Mouse (Mus musculus) frontal cortex, adult 2 months (tissue): ENCODE results near the gene Kmt2d. TPM values are rescaled to one million over a fixed set of nuclear protein-coding genes. Genes with fewer than 3 reads are reported as not detected.

Experiments used
- DNase-seq, 2 experiments: peaks; one replicate each; pipeline ENCODE4 v3.0.0; 2022; ENCODE audit warnings: low spot score in 1 of 2; ENCODE audit errors: extremely low spot score in 1 of 2
- polyA plus RNA-seq: library from polyadenylated mRNA; depleted of rRNA; stranded (reverse); fragments of >200 nt; gene quantifications from 2 replicates; pipeline ENCODE4 v1.2.3, GENCODE M21; 2012

Kmt2d gene
- polyA plus RNA-seq, 1 experiment, result 48.6 TPM

DNA sequence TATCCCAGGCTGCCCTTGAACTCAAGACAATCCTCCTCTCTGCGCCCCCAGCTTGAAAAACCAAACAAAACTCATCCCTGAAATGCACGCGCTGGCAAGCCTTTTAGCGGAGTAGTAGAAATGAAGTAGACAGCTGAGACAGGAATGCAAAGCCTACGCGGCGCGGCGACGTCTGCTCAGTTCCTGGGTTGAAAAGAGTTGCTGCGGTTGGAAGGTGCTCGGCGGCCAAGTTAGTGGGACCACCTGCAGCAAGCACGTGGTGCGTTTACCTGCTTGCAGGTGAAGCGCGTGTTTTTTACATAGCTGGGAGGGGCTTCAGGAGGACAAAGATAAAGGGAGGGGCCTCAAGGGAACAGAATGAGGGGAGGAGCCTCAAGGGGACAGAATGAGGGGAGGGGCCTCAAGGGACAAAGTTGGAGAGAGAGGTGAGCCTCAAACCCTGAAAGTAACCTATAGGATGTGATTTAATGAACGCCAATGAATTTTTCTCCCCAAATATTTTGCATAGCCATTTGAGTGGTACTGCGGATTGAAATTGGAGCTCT, 20.3 kb upstream of the Kmt2d start:
- no peak for DNase-seq

DNA sequence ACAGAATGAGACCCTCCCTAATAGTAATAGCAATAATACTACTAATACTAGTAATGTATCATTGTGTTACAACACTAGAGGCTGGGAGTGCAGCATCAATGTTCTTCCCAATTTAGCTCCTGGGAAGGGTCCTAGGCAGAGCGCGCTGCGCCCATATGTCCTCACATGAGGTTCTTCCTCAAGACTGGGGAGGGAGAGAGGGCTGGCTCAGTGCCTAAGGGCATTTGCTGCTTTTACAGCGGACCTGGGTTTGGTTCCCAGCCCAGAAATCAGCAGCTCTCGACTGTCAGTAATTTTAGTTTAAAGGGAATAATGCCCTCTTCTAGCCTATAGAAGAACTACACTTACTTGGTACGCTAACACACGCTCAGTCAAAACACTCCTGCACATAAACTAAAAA, 16.5 kb upstream of the Kmt2d start:
- no peak for DNase-seq

DNA sequence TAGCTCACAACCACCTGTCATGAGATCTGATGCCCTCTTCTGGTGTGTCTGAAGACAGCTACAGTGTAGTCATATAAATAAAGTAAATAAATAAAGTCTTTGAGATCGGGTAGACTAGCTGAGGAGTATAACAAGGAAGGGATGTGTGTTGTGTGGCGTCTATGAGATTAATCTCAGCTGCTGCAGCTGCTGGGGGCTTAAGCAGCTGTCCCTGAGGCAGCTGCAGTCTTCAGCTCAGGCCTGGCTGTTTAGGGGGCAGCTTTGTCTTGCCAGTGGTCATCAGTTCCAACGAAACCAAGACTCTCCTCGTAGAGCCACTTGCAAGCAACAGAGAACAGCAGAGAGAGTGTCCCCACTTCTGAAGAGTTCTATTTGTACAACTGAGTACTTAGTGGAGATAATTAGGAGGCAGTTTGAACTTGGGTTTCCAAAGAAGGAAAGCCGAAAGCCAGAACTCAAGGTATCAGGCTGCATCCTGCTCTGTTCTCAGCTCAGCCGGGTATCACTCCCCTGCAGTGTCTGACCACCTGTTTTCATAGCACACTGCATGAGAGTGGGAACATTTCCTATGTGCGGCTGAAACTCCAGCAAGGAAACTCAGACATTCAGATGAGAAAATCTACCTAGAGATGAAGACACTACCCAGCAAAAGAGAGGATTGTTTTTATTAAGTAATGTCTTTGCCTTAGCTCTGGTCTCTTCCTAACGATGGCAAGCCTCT, 15.8 kb upstream of the Kmt2d start:
- DNase-seq, result no peak

DNA sequence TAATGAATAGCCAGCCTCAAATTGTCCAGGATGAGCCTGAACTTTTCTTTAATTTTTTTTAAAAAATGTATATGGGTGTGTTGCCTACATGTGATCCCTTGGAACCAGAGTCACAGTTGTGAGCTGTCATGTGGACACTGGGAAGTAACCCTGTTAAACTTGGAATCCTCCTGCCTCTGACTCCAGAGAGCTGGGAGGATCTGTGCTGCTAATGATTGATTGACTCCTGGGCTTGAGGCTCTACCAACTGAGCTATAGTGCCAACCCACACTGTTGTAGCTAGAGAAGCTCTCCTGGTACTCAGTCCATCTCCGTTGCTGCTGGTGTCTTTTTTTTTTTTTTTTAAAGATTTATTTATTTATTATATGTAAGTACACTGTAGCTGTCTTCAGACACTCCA, 13.1 kb upstream of the Kmt2d start:
- DNase-seq, result no peak

DNA sequence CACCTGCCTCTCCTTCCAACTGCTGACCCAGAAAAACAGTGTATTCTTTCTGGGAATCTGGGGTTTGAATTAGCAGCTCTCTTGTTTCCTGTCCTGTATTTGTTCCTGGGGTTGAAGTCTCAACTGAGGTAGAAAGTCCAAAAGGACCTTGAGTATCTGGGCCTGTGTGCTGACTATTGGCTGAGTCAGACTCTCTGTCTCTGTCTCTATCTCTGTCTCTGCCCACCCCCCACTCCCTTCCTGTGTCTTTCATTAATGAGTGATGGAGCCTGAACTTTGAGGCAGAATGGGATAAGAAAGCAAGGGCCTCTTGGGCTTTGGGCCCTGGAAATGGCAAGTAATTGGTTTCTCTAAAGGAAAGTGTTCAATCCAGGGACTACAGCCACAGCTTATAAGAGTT, 12.7 kb upstream of the Kmt2d start:
- no peak for DNase-seq

DNA sequence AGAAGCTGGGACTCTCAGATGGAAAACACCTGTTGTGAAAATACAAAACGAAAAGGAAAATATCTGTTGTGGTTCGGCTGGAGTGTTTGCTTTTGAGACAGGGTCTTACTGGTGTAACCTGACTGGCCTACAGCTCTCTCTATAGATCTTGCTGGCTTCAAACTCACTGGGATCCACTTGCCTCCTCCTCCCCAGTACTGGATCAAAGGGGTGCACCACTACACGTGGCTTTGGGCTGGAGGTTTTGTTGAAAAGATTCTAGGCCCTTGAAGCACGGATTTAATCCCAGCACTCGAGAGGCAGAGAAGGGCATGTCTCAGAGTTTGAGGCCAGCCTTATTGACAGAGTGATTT, 10.6 kb upstream of the Kmt2d start:
- DNase-seq, result no peak

DNA sequence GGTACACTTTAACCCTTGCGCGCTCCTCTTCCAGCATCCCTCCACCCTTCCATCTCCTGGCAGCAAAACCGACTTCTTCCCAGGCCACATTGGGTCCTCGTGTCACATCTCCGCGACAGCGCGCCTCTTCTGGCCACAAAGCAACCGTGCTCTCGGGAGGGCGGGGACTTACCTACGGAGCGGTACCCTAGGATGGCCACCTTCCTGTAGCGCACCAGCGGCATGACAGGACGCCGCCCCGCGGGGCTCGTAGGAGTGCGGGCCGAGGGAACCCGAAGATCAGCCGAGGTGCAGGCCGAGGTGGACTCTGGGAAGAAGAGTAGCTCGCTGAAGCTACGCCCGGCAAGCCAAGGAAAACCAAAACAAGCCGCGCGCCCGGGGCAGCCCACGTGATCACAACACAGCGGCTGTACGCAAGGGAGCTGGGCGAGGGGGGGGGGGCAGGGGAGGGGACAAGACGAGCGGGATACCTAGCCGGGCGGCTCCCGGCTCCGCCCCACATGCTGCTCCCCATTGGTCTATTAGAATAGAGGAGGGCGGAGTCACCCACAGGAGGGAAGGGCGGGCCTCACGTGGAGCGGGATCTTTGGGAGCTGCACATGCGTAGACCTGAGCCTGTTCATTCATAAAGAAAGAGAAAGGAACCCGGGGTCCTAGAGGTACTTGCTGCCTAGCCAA, 10.1 kb upstream of the Kmt2d start:
- peak; percentile 89 to 93 for DNase-seq

DNA sequence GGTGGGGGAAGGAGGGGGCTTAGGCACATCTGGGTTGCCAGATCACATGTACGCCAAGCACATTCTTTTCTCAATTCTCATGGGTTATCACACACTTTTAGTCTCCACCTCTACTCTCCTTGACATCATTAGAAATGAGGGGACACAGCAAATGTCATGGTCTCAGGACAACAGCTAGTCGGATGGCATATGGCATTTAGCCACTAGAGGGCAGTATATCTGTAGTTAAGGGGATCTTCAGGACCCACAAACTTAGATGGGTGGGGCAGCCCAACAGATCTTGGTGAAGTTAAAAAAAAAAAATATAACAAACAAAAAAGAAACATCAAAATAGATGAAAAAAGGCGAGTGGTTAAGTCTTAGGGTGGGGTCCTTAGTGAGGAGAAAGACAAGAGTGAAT, 6.3 kb upstream of the Kmt2d start:
- DNase-seq, result peak in 1 of 2 experiments; percentile 89

DNA sequence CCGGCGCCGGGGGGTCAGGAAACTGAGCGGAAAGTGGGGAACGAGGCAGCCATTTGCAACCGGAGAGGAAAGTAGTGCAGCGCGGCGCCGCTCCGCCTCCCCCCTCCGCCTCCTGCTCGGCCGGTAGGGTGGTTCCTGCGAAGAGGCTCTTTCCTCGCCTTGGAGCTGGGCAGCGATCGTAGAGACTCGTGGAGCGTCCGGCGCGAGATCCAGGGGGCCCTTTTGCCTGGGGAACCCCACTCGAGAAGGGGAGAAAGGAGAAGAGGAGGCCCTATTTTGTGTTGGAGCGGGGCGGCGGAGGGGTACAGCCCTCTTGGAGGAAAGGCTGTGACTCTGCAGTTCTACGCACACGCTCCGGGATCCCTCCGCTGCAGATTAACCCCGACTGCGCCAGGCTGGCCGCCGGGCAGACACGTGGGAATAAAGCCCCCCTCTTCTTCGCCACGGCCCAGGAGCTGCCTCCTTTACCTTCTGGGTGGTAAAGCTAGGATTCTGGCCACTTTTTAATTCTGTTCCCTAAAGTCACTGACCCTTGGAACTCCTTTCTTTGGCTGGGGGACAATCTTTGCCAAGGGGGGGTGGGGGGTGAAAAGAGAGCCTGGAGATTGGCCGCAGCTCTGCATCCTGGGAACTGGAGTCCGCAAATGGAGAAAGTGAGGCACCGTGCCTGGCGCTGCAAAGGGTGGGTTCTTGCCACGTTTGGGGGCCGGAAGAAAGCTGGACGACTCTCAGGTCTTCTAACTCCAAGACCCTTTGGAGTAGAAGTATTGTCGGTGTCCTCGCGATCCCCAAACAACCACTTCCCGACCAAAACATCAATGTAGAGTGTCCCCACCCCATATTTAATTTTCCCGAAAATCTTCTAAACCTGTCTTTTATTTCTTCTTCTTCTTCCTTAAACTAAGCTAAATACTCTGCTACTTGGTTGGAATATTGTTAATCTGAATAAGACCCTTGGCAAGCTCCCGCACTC, 1.2 kb upstream of the Kmt2d start:
- DNase-seq, result peak; percentile 86 to 94

DNA sequence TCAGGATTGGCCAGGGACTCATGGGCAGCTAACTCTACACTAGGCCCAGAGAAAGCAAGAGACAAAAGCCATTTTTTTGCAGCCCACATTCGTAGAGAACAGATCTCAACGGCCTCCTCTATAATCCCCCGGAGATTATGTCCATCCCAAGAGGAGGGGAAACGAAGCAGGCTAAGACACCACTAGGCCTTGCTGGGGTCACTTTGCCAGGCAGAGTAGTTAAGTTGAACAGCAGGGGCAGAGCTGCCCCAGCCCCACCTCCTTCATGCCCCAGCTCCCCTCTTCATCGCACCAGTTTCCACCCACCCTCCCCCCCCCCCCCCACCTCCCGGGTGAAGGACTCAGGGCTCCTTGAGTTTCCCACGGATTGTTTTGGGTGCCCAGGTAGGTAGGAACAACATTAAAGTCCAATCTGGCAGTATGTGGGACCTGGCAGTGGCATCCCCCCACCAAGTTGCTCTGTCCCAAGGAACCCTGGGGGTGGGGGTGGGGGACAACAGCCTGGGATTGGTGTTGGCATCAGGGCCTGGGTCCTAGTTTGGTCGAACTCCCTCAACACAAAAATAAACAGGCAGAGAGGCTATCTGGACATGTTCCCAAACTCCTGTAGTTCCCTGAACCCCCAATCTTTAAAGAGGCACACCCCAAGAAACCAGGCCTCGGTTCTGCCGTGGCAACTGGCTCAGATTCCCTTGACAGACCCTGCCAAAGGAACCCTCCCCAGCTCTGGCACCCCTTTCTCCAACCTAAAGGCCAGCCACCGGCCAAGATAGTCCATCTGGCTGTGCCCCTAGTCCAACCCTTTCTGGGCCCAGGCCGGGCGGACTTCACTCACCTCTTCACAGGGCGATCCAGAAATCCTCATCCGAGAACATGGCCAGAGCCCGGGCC, 580 bp downstream of the Kmt2d start:
- no peak for DNase-seq

DNA sequence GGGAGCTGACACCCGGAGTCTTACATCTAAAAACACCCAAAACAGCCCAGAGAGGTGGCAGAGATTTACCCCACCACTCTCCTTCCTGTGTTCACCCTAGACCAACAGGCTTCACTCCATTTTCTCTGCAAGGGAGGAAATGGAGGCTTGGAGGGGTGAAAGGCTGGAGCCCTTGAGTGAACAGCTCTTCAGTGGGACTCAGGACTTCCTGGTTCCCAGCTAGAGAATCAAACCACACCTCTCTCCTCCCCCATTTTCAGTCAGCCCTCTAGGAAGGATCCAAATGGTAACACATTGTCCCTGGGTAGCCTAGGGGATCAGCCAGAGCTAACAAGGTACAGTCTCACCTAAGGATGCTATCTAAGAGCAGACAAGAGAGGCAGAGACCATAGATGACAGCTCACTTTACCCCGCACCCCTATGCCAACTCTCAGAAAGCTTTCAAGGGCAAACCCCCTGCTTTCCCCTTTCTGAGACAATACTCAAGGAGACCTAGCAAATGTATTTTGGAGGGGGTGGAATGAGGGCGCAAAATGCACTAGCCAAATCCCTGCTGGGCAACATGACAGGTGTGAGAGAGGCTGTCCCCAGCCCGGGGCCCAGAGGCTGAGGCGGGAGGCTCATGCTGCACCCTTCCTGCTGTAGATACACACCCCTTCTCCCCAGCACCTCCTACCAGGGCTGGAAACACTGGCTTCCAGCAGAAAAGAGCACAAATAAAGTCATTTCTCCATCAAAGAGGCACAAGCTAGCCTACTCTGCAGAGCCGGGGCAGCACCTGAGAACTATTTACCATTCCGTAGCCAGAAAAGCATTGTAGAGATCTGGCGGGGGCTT, 1.4 kb downstream of the Kmt2d start:
- DNase-seq, result no peak

DNA sequence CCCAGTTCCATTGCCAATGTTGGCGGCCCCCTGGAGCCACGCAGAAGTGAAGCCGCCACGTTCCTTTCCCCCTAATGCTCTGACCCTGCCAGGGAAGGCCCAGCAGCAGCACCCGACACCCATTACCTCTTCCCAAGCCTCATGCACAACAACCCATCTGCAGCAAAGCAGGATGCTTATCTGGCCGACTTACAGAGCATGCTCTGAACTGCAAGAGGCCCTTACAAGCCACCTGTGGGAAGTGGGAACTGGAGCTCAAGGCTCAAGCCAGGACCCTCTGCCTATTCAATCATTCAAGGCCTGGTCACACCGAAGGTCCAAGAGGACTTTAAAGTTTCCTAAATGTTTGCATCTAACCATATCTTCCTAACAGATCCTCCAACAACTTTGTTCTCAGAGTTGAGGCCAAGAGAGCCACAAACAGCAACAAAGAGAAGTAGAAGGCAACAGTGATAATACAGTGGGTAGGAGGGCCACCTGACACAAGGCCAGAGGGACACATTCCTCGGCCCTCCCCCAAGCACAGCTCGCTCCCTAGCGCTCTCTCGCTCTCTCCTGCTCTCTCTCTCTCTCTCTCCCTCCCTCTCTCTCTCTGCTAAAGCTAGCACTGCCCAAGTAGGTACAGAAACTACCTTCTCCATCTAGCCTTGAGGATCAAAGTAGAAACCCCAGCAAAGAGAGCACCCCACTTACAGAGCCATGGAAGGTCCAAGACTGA, 2.5 kb downstream of the Kmt2d start:
- no peak for DNase-seq

DNA sequence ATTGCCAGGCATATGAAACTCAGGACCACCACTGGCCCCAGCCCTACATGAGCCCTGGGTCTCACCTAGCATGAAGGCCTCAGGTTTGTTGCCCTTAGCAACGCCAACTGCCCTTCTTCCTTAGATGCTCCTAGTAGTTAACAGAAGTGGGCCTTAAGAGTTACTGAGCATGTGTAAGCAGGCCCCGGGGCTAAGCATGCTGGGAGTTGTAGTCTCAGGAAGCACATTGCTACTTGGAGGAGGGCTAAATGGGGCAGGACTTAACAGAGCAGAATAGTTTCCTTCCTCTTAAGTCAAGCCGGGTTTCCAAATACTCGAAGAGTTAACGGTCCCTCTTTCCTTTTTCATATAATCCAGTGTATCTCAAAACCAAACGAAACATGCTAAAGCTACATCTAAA, 3.7 kb downstream of the Kmt2d start:
- DNase-seq, result peak; percentile 55 to 76

DNA sequence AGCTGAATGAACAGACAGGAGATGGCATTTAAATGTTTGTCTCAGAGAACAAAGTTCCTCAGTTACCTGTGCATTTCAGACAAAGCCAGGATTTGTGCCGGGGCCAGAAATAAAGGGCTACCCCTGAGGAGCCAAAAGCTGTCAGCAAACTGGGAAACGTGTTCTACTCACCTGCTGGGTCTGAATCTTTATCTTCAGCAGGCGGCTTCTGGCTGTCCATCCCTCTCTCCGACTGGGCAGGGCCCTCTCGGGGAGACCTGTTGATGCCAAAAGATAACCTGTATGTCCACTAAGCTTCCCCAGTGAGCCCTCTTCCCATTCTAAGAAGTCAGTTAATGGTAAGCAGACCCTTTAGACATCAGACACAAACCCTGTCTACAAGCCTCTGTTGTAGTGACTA, 4.5 kb downstream of the Kmt2d start:
- DNase-seq, result no peak

DNA sequence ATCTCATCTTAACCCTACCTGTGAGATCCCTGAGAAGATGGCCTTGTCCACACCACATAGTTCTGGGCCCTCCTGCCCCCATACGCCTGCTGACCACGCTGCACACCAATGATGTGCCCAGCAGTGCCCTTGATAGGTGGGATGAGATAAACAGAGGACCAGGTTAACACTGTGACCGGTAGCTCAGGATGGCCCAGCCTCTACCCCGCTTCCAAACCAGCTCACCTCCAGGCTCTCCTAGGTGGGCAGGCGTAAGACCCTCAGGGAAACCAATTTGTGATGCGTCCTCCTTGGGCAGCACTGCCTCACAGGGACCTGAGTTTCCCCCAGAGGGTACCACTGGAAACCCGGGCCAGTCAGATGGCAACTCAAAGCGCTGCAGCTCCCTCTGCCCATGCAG, 5.2 kb downstream of the Kmt2d start:
- no peak for DNase-seq

DNA sequence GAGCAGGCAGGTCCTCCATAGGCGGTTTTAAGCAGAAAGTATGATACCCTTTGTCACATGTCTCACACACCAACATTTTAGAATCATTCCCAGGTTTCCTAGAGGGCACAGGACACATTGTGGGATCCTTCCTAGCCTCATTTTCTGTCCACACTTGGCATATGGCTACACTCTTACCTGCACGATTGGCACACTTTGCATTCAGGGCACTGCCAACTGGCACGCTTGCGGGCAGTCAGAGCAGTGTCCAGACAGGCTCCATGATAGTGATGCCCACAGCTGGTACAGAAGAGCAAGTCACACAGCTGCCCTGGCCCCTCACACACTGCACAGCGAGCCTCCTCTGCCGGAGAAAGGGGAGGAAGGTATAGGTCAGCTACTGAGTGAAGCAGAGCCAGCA, 6.1 kb downstream of the Kmt2d start:
- DNase-seq, result no peak

DNA sequence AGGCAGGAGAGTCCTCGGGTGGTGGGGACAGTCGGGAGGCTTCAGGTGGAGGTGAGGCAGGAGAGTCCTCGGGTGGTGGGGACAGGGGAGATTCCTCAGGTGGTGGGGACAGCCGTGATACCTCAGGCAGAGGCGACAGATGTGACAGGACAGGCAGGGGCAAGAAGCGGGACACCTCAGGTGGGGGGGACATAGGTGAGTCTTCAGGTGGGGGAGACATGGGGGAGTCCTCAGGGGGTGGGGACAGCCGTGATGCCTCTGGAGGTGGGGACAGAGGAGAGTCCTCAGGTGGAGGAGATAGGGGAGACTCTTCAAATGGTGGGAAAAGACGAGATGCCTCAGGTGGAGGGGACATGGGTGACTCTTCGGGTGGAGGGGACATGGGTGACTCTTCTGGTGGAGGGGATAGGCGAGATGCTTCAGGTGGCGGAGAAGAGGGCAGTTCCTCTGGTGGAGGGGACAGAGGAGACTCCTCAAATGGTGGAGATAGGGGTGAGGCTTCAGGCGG, 7.5 kb downstream of the Kmt2d start:
- DNase-seq, result no peak

DNA sequence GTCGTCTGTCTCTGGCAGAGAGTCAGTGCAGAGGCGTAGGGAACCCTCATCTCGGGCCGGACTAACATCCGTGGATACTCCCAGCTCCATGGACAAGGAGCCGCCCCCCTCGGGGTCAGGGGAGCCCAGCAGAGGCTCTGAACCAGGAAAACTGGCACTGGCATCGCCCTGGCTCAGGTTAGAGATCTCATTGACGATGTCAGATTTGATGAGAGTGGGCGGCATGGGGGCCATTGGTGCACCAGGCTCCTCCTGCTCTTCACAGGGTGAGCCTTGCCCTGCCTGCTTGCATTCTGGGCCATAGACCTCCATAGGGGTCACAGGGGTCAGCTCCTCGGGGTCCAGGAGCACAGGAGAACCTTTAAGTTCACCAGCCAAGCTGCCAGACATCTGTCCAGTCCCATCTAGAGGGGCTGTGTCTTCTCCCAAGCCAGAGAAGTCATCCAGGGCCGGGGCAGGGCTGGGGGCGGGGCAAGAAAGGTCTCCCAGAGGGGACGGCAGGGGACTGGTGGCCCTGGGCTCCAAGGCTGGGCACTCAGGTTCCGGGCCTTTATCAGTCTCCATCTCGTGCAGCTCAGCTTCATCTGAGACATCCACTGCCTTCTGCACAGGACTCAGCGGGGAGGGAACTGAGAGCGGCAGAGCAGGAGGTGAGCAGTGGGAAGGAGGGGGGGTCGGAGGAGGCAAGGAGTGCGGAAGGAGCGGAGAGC, 9.1 kb downstream of the Kmt2d start:
- DNase-seq, result no peak
